ENCODE assay signal across 14 mouse cellular contexts in genomic region chr12:103062133-103062532, GRCm38 (mm10).
"Had no signal": no experiment of that assay in that cellular context is flagged by ENCODE, and none has a peak within 500 bp of the region (broad histone marks: within the 10 kb centered on the region; RNA-seq: fewer than 3 reads in every experiment).

No protein-coding gene starts in this region.

- ATAC-seq: liver, postnatal 0 days had no signal

- H3K9me3 ChIP-seq: limb, embryonic 12.5 days; liver, embryonic 13.5 days; lung, embryonic 15.5 days; megakaryocyte, embryonic 14.5 days; neural tube, embryonic 12.5 days had no signal

- H3K36me3 ChIP-seq: limb, embryonic 12.5 days; liver, embryonic 13.5 days; lung, embryonic 15.5 days; neural tube, embryonic 12.5 days had no signal

- H3K4me2 ChIP-seq: limb, embryonic 12.5 days; liver, embryonic 13.5 days; lung, embryonic 15.5 days; neural tube, embryonic 12.5 days had no signal

- H3K4me3 ChIP-seq: limb, embryonic 12.5 days; liver, embryonic 13.5 days; lung, embryonic 15.5 days; megakaryocyte, embryonic 14.5 days; neural tube, embryonic 12.5 days had no signal

- DNase-seq: kidney, adult 18-20 months; kidney, postnatal 10 days; layer of hippocampus, postnatal 36 days; liver; liver, embryonic 13.5 days; liver, postnatal 0 days; lung, postnatal 14 days; thymus, postnatal 4 days had no signal

- H3K4me1 ChIP-seq: liver, embryonic 13.5 days; lung, embryonic 15.5 days; megakaryocyte, embryonic 14.5 days; neural tube, embryonic 12.5 days had no signal

- H3K27ac ChIP-seq: limb, embryonic 12.5 days; liver, embryonic 13.5 days; lung, embryonic 15.5 days; macrophage; neural tube, embryonic 12.5 days; stomach, postnatal 0 days had no signal

- H3K27me3 ChIP-seq: limb, embryonic 12.5 days; liver, embryonic 13.5 days; lung, embryonic 15.5 days; neural tube, embryonic 12.5 days had no signal

- H3K9ac ChIP-seq: limb, embryonic 12.5 days; liver, embryonic 13.5 days; liver, postnatal 0 days; lung, embryonic 15.5 days; neural tube, embryonic 12.5 days had no signal
